Mouse (Mus musculus) embryonic fibroblast, embryonic 13.5 days (primary cell): ENCODE measurements around the gene Ltc4s.

Source experiments
- CTCF ChIP-seq: IDR thresholded peaks from 2 replicates; pipeline ENCODE4 v1.5.1; 2011; ENCODE audit warnings: mild to moderate bottlenecking, control low read depth, low read length, moderate library complexity, borderline replicate concordance; ENCODE audit not compliant: insufficient read depth
- POLR2A ChIP-seq: IDR thresholded peaks from 2 replicates; pipeline ENCODE4 v1.6.1; 2011; ENCODE audit warnings: low read depth, mild to moderate bottlenecking, control low read depth, low read length, moderate library complexity

GRCm38 (mm10) chr11:50210505-50211151 is 27.8 kb downstream of the Ltc4s start, which contains the start of the genes Sqstm1 and Mgat4b:
- TF ChIP-seq CTCF = no peak
- TF ChIP-seq POLR2A = peak; percentile 99
